Mouse (Mus musculus) testis, adult 2 months (tissue): ENCODE results near the gene Fign. TPM values are rescaled to one million over a fixed set of nuclear protein-coding genes. Genes with fewer than 3 reads are reported as not detected.

Experiments used
- H3K27ac ChIP-seq: fragments of 200-500 bp; 2 replicates; pipeline ENCODE4 v1.5.1; 2012; ENCODE audit warnings: low read depth, low read length; ENCODE audit not compliant: control insufficient read depth, insufficient read depth
- H3K27me3 ChIP-seq: fragments of 200-500 bp; 2 replicates; pipeline ENCODE4 v1.6.1; 2012; ENCODE audit warnings: mild to moderate bottlenecking, low read length, moderate library complexity; ENCODE audit not compliant: control insufficient read depth, insufficient read depth
- H3K36me3 ChIP-seq: fragments of 200-500 bp; 2 replicates; pipeline ENCODE4 v1.6.1; 2012; ENCODE audit warnings: mild to moderate bottlenecking, low read length; ENCODE audit not compliant: control insufficient read depth, insufficient read depth
- H3K4me1 ChIP-seq: fragments of 200-500 bp; 2 replicates; pipeline ENCODE4 v1.6.1; 2012; ENCODE audit warnings: low read length; ENCODE audit not compliant: control insufficient read depth, insufficient read depth
- H3K4me3 ChIP-seq: fragments of 200-500 bp; 2 replicates; pipeline ENCODE4 v1.5.1; 2012; ENCODE audit warnings: low read depth, mild to moderate bottlenecking, low read length, moderate library complexity, mixed read lengths; ENCODE audit not compliant: control insufficient read depth
- CTCF ChIP-seq: fragments of 200-500 bp; IDR thresholded peaks from 2 replicates; pipeline ENCODE4 v1.5.1; 2012; ENCODE audit warnings: low read depth, mild to moderate bottlenecking, inconsistent platforms, low read length, moderate library complexity; ENCODE audit not compliant: control insufficient read depth, insufficient read depth, insufficient replicate concordance
- POLR2A ChIP-seq: fragments of 200-500 bp; IDR thresholded peaks from 2 replicates; pipeline ENCODE4 v1.6.1; 2012; ENCODE audit warnings: low read depth, mild to moderate bottlenecking, inconsistent platforms, low read length, moderate library complexity; ENCODE audit not compliant: control insufficient read depth
- polyA plus RNA-seq: library from polyadenylated mRNA; depleted of rRNA; stranded (reverse); fragments of >200 nt; gene quantifications from 2 replicates; pipeline ENCODE4 v1.2.3, GENCODE M21; 2012

The Fign gene
- polyA plus RNA-seq, 1 experiment, result 0.05 TPM

- Histone ChIP-seq H3K27ac (no peak overlapping the region), H3K4me1 (no peaks in the 10 kb centered on the region), H3K36me3 (no peaks in the 10 kb centered on the region), H3K27me3 (no peaks in the 10 kb centered on the region), H3K4me3 (no peak overlapping the region)
- TF ChIP-seq POLR2A (no peak), CTCF (no peak)
Observed at GRCm38 (mm10) chr2:64059477-64059876, 38.4 kb downstream of the Fign start.

- no peaks in the 10 kb centered on the region for H3K36me3 ChIP-seq
- no peak for TF ChIP-seq CTCF
- no peak for TF ChIP-seq POLR2A
- no peak overlapping the region for H3K4me3 ChIP-seq
- H3K27me3 ChIP-seq, result no peaks in the 10 kb centered on the region
- no peak overlapping the region for H3K27ac ChIP-seq
- no peaks in the 10 kb centered on the region for H3K4me1 ChIP-seq
Observed at GRCm38 (mm10) chr2:64048142-64048541, 49.7 kb downstream of the Fign start.

GRCm38 (mm10) chr2:64043099-64043498, 54.7 kb downstream of the Fign start:
- Histone ChIP-seq H3K4me1 (no peaks in the 10 kb centered on the region), H3K27ac (no peak overlapping the region), H3K27me3 (no peaks in the 10 kb centered on the region), H3K4me3 (no peak overlapping the region), H3K36me3 (no peaks in the 10 kb centered on the region)
- TF ChIP-seq POLR2A (no peak), CTCF (no peak)

- Histone ChIP-seq H3K4me1 (no peaks in the 10 kb centered on the region), H3K27ac (no peak overlapping the region), H3K27me3 (no peaks in the 10 kb centered on the region), H3K36me3 (no peaks in the 10 kb centered on the region), H3K4me3 (no peak overlapping the region)
- no peak for TF ChIP-seq POLR2A
- TF ChIP-seq CTCF, result no peak
Observed at GRCm38 (mm10) chr2:64035393-64035792, 62.4 kb downstream of the Fign start.

GRCm38 (mm10) chr2:64033871-64034270, 64.0 kb downstream of the Fign start:
- Histone ChIP-seq H3K27me3 (no peaks in the 10 kb centered on the region), H3K4me1 (no peaks in the 10 kb centered on the region), H3K27ac (no peak overlapping the region), H3K36me3 (no peaks in the 10 kb centered on the region), H3K4me3 (no peak overlapping the region)
- TF ChIP-seq CTCF (no peak), POLR2A (no peak)

GRCm38 (mm10) chr2:64025961-64026360, 71.9 kb downstream of the Fign start:
- H3K4me1 ChIP-seq, result no peaks in the 10 kb centered on the region
- TF ChIP-seq CTCF, result no peak
- no peak for TF ChIP-seq POLR2A
- no peak overlapping the region for H3K4me3 ChIP-seq
- no peaks in the 10 kb centered on the region for H3K27me3 ChIP-seq
- no peak overlapping the region for H3K27ac ChIP-seq
- H3K36me3 ChIP-seq, result no peaks in the 10 kb centered on the region

- TF ChIP-seq POLR2A (no peak), CTCF (no peak)
- Histone ChIP-seq H3K4me3 (no peak overlapping the region), H3K27me3 (no peaks in the 10 kb centered on the region), H3K27ac (no peak overlapping the region), H3K4me1 (no peaks in the 10 kb centered on the region), H3K36me3 (no peaks in the 10 kb centered on the region)
Observed at GRCm38 (mm10) chr2:63994304-63995023, 103.4 kb downstream of the Fign start.

GRCm38 (mm10) chr2:63985426-63985825, 112.4 kb downstream of the Fign start:
- TF ChIP-seq CTCF (no peak), POLR2A (no peak)
- no peaks in the 10 kb centered on the region for H3K27me3 ChIP-seq

More at GRCm38 (mm10) chr2:63985426-63985825, 112.4 kb downstream of the Fign start:
- Histone ChIP-seq H3K27ac (no peak overlapping the region), H3K36me3 (no peaks in the 10 kb centered on the region), H3K4me3 (no peak overlapping the region), H3K4me1 (no peaks in the 10 kb centered on the region; the same call in 1 of the 2 replicates)
